Mouse (Mus musculus): Measurements from ENCODE around the gene Spib.

The Spib gene

DNA sequence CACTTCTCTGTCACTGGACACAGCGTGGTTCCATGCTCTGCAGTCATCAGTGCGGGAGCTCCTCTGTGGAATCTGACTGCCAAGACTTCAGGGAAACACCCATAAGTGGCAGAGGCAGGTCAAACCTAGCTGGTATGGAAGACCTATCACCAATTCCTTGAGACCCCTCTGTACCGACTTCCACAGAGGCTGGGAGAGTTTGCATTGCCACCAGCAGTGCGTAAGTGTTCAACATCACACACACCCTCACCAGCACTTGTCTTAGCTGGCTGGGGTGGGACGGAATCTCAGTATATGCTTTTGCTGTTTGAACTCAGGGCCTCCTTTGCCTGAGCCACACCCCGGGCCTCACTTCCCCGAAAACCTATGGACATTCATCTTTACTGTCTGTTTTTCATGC lies 43.9 kb downstream of the Spib start:
- peak; percentile 12 to 56 for DNase-seq (ENCODE audit: low spot score in 2 of 2)

DNA sequence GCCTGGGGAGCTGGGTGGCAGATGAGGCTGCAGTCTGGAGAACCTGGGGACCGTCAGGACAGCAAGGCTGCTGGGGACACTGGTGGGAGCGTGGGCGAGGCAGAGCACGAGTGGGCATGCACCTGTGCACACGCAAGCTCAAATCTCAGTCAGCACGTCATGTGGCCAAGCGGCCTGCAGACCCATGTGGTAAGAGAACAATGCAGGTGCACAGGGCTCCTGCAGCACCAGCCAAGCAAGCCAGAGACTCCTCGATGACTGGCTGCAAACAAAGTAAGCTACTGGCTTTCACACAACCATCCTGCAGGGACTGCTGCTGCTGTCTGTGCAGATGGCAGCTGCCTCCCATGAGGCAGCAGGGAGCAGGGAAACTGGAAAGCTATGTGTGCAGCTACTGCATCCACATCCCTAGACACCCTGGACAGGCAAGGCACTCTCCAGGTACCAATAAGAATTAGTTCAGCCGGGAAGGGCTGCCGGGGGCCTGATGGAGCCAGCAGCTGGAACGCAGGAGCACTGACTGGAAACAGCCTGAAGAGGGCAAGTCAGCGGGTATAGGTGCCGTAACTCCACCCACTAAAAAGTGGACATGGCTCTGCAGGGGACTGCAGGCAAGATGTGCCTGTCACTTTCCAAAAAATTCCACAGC lies 44.8 kb downstream of the Spib start:
- DNase-seq (ENCODE audit: low spot score in 2 of 2), result peak; percentile 13 to 54

DNA sequence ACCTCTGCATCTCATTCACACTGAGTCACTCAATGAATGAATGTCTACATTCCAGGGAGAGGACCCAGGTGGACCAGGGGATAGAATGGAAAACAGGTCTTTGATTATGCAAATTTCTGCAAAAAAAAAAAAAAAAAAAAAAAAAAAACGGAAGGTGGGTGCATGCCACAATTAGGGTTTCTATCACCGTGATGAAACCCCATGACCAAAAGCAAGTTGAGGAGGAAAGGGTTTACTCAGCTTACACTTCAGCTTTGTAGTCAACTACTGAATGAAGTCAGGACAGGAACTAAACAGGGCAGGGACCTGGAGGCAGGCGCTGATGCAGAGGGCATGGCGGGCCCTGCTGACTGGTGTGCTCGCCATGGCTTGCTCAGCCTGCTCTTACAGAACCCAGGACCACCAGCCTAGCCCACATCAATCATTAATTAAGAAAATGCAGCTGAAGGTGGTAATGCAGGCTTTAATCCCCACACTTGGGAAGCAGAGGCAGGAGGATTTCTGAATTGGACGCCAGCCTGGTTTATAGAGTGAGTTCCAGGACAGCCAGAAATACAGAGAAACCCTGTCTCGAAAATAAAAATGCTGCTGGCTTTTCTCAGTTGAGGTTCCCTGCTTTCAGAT lies 46.2 kb downstream of the Spib start:
- DNase-seq (ENCODE audit: low spot score in 2 of 2), result peak; percentile 9 to 36

GRCm38 (mm10) chr7:44484841-44485571 lies 46.9 kb downstream of the Spib start:
- peak; percentile 35 to 80 for DNase-seq (ENCODE audit: low spot score in 2 of 2)

- no peak for DNase-seq (ENCODE audit: low spot score in 2 of 2)
Measured at GRCm38 (mm10) chr7:44484109-44484508, 47.8 kb downstream of the Spib start.

DNA sequence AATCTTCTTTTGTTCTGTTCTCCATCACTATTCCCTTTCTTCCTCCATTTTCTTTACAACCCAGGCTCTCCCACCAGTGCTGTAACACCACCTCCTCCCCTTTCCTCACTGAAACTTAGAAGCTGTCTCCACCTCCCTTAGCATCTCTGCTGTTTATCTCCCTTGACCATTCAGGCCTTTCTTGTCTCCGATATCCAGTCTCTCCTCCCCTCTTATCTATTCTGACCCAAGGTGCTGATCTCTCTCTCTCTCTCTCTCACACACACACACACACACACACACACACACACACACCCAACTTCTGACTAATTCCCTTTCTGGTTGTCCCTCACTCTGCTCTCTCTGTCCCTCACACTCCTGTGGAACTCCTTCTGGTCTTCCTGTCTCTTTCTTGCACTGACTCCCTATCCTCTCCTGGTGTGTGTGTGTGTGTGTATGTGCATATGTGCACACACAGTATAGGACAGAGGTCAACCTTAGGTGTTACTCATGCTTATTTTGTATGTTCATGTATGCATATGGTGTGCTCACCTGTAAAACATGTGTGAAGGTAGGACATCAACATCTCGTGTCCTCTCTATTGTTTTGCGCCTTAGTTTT lies 48.9 kb downstream of the Spib start:
- DNase-seq (ENCODE audit: low spot score in 2 of 2), result no peak
